Mouse (Mus musculus) lung, postnatal 4 days (tissue): Measurements from ENCODE around the gene Zdhhc7.

ENCODE experiments used
- DNase-seq, 2 experiments: peaks; one replicate each; pipeline ENCODE4 v3.0.0; 2021

The Zdhhc7 gene

DNA sequence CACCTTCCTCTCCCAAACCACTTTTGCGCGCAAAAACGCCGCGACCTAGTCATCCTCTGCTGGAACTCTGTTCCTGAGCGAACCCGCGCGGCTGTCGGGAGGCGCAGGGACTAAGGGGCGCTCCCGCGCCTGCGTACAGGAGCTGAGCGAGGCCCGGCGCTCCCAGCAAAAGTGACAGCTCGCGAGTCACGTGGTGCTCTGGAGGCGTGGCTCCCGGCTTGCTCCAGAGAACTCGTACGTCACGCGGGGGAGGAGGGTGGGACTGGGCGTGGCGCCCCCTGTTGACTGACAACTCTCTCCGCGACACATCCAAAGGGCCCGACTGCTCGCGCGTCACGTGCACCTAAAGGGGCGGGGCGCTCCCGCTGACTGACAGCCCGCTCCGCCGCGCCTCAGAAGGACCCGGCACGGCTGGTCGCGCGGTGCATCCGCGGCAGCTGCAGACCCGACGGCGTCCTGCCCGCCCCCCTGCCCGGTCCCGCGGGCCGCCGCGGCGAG is 12.5 kb upstream of the Zdhhc7 start, which contains the start of gene 6430548M08Rik:
Gene 6430548M08Rik, plus strand, starts transcription at position 395 of the 498 bp plus-strand sequence.
- peak; percentile 100 for DNase-seq

DNA sequence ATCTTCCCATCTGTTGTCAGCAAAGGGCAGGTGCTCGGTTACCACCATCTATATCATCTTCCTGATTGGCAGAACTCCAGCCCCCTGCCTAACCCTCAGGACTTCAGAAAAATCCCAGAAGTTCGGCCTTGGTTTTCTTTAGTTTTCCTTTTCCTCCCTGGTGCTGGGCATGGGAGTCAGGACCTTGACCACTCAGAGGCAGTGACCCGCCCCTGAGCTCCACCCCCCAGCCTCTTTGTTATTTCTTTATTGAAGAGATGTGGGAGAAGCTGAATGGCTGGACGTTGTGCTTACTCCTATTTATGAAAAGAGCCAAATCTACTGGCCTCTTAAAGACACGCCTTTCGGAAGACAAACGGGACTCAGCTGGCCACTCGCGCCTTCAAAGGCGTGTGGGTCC is 12.0 kb upstream of the Zdhhc7 start:
- peak; percentile 74 to 78 for DNase-seq

DNA sequence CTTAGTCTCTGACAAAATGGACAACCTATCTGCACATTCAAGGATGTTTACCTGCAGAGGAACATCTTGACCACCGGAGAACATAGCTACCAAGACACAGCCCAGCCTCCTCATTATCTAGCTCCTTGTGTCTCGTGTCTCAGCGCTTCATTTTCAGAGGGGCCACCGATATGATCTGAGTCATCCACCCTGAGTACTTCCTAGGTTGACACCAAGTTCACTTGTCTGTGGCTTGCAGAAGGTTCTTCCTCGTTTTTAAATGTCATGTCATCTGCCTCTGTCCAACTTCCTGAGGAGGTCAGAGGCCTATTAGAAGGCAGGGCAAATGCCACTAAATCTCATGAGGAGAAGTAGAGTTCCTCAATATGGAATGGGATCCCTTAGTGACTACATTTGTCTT is 11.3 kb upstream of the Zdhhc7 start:
- no peak for DNase-seq

DNA sequence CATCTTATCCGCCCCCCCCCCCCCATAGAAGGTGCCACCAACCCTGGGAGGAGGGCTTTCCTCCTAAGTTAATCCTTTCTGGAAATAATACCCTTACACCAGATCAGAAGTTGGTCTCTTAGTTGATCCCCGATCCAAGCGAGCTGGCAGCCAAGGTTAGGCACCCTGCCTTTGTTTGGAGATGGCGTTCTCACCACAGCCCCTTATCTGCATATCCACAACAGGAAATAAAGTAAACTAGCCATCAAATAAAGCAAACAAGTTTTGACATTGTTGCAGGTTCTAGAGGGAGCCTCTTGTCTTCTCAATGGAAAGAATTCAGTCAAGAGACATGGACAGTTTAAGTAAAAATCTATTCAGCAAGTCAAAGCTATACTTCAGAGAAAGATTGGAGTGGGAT is 10.1 kb upstream of the Zdhhc7 start:
- DNase-seq = peak in 1 of 2 experiments; percentile 49

DNA sequence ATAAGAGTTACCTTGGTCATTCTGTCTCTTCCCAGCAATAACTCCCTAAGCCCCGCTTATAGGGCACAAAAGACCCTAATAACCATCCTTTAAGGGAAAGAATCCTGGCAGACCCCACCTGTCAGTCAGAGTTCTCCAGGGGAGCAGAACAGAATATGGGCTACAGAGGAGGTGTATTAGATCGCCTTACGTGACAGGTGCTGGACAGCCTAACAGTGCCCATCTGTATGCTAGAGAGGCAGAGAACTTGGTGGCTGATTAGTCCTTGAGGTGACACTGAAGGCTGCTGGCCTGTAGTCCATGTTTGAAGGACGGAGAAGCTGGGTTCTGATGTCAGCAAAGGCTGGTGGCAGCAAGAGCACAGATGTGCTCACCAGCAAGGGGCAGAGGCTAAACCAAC is 9.7 kb upstream of the Zdhhc7 start:
- DNase-seq = no peak

DNA sequence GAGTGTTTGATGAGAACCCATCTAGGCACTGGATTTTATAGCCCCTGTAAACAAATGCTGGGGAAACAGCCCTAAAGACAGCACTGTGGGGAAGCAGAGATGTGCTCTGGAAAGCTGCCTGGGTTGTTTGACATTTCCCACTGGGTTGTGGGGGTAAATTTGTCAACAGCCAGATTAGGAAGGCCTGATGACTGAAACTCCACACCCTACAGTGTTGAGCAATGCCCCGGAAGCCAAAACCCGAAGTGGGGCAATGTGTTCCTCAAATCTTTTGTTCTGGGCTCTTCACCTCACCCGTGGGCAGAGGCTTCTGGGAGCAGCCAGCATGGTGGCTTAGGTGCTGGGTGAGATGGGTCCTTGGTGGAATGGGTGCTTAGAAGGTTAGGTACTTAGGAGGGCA is 7.9 kb upstream of the Zdhhc7 start:
- peak; percentile 66 to 68 for DNase-seq

DNA sequence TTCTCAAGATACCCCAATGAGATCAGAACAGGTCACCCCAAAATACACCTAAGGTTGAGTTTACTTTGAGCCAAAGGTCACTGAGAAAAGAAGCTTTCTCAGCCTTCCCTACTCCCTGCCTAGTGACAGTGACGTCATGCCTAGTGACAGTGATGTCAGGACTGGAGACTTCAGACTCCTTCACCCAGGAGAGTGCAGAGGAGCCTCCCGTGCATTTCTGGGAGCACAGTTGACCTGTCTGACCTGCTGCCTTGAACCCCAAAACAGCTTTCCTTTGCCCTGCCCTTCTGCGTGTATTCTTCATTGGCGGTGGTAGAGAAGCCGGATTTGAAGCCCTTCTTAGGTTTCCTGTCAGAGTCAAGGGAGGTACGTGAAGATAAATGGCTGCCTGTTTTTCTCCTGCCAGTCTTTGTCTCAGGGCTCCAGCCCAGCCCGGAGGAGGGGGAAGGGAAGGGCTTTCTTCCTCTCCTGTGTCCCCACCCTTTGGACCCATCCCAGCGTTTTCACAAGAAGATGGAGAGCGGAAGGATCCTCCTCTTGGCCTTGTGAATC is 3.5 kb upstream of the Zdhhc7 start:
- DNase-seq = peak; percentile 79 to 88

DNA sequence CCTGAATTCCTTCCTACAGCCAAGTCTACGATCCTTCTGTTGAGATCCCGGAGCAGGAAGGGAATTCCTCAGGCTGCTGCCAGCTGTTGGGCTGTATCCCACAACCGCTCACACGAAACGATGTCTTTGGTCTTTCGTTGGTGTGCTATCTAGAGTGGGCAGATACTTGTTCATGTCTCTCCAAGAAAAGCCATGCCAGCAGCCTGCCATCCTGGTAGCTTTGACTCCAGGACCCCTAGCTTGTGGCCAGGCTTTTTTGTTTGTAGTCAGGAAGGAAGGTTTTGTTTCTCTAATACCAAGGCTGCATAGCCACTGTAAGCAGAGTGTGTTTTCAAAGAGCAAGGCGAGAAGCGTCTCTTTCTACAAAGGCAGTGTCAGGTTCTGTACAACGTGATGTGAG is 2.6 kb upstream of the Zdhhc7 start:
- DNase-seq = peak in 1 of 2 experiments; percentile 50

DNA sequence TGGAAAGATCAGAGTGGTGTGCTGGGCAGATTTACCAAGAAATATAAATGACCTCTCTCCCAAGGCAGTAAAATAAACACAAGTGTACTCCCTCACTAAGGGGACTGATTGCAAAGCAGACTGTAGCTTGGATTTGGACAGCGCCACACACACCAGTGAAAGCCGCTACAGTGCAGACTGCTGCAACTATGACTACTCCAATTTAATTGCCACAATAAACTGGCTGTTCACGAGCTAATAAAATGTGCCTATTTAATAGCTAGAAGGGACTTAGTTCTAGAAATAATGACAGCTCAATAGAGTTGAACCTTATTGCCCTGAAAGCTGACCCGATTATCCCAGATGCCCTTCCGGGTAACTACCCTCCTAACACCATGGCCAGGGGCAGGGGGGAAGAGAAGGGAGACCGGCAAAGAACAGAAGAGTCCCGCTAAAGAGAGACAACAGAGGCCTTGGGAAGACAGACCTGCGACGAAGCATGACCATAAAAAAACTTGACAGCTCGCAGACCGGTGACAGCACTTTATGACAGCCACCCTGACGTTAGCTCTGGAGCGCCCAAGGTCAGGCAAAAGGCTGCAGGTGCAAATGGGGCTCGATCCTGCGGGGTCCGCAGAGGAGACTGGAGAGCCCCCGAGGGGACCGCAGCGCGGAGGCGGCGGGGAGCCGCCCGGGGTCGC is 754 bp downstream of the Zdhhc7 start:
- no peak for DNase-seq

DNA sequence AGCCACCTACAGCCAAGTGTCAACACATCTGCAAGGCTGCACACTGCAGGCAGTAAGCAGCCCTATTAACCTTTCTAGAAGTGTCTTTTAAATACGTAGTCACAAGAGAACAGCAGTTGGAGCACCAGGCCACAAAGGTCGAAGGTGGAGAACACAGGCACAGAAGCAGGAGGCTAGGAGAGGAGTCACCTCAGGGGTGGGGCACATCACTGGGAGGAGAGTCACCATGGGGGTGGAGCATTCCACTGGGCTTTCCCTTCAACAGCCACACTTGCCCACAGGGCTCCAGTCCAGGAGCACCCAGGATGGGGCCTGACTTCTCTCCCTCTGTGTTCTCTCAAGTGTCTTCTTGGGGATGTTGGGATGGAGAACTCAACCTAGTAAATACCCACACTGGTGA is 4.8 kb downstream of the Zdhhc7 start:
- DNase-seq = no peak

DNA sequence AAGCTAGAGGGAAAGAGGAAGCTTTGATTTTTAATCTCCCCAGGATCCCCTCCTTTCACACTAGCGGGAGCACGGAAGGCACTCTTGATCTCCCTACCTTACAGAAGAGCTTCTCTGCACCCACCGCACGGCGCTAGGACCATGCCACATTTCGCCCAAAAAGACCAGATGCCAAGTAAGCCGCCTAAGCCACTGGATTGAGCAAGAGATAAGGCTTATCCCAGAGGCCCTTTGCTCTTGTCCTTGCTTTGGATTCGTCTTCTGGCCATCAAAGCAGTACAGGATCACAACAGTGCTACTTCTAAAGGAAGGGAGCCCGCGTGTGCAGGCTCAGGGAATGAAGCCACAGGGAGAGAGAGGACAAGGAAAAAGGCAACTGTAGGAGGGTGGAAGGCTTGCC is 6.5 kb downstream of the Zdhhc7 start:
- no peak for DNase-seq

DNA sequence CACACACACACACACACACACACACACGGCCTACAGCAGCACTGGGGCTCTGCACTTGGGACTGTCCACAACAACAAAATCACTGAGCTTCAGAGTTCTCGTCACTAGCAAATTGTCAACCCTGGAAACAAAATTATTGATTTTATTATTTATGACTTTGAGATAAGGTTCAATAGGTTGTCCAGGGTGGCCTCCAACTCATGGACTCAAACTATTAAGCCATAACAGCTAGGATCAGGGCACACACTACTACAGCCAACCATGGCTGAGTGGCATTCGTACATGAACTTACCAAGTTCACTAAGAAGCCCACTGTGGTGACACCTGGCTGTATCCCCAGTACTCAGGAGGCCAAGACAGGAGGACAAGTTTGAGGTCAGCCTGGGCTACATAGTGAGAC is 8.2 kb downstream of the Zdhhc7 start:
- no peak for DNase-seq

DNA sequence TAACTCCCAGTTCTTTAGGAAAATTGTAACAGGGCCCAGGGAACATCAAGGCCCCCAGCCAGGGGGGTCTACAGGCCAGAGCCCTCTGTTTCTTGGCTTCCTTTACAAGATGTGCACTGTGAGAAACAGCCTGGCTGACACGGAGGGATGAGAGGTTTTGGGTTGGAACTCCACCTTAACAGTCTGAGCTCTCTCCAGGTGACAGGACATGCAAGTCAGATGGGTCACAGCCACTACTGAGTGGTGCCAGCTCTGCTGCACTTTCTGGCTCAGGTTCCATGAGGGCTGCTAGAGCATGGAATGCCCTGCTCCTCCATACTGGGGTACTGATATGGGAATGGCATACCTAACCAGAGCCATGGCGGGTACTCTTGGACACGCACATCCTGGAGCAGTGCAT is 10.2 kb downstream of the Zdhhc7 start:
- DNase-seq = no peak

DNA sequence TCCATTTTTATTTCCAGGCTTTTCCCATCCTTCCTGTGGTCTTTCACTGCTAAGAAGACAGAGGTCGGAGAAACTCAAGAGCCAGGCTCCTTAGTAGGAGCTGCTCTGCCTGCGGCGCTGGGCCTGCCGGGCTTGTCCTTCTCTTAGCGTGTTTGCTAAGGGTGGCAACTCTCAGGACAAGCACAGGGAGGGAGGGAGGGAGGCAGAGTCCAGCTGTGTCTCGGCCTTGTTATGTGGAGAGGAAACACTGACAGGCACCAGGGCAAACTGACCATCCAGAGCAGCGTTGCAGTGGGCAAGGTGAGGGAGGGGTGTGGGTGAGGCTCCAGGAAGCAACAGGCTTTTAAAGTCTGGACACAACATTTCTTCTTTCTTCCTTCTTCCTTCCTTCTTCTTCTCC is 11.8 kb downstream of the Zdhhc7 start:
- no peak for DNase-seq

DNA sequence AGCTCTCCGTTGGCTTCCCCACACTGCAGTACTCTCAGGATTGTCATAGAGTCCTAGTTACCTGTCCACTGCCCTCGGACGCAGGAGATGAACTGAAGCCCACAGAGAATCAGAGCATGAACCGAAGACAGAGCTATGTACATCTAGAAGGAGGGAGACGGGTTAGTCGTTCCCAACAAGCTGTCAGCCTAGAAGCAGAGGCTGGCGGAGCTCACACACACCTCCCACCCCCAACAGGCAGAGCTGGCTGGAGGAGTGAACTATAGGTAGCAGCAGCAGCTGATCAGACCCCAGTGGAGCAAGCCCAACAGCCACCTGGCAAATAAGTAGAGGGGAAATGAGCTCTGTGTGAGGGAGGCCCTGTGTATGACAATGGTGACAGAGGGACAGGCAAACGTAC is 16.5 kb downstream of the Zdhhc7 start:
- DNase-seq = no peak

DNA sequence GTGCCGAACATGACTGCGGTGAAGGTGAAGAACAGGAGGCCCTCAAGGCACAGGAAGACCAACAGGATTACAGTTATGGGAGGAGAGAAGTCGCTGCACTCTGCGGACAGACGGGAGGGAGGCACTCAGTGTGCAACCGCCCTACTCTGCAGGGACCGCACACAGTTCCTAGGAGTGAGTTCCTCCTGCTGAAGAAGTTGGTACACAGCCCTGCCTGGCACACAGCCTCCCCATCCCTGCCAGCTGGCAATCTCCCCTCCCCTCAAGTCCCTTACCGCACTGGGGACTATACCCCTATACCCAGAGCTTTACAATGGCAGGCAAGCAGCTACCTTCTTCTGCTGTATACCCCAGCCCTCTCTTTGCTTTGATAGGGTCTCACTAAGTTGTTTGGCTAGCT is 18.0 kb downstream of the Zdhhc7 start:
- DNase-seq = no peak

DNA sequence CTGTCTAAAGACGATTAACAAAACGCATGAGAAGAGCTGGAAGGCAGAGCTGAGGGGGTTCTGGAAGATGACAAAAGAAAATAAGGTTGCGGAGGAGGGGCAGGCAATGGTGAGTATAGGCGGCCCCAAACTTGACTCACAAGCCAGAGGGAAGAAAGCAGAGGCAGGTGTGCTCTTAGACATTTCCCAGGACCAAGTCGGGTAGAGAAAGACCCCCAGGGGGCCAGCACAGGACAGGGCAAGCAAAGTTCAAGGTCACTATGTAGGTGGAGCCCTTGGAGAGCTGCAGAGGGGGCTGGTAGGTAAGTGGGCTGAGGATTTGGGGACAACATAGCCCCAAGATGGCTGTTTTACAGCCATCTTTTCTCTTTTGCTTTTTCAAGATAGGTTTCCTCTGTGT is 21.9 kb downstream of the Zdhhc7 start:
- no peak for DNase-seq

DNA sequence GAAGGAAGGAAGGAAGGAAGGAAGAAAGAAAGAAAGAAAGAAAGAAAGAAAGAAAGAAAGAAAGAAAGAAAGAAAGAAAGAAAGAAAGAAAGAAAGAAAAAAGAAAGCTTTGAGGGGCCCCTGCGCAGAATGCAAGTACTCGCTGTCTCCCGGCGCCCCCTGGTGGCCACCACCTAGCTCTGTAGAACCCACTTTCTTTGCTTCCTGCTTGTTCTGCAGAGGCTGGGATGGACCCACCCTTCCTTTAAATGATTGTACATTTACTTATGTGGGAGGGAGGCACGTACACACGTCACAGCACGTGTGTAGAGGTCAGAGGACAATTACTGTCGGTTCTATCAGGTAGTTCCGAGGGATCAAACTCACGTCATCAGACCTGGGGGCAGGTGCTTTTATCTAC is 23.2 kb downstream of the Zdhhc7 start:
- DNase-seq = peak; percentile 80 to 82

DNA sequence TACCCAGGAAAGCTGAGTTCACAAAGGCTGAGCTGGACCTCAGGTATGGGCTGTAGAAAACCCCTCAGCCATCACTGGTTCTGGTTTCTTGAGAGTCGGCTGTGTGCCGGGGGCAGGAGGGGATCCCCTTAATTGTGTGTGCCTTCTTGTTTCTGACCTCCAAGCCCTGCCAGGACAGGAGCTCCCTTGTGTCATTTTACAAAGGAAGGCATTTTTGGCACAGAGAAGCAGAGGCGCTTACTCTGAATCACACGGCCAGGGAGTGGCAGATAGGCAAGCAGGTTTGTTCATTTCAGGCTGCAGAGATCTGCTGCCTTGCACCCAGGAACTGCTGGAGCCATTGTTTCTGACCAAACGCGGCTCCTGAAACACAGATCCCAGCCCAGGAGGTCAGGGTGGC is 25.9 kb downstream of the Zdhhc7 start:
- DNase-seq = no peak

DNA sequence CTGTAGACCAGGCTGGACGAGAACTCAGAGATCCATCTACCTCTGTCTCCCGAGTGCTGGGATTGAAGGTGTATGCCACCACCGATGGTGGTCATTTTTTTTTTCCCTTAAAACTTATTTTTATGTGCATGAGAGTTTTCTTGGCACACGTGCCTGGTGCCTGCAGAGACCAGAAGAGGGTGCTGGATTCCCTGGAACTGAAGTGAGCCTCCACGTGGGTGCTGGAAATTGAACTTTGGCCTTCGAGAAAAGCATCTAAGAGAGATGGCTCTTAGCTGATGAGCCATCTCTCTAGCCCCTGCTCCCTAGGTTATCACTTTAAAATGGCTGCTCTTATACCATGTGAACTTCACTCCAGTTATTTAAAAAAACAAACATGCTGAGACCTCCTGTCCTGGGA is 26.8 kb downstream of the Zdhhc7 start:
- DNase-seq = no peak

DNA sequence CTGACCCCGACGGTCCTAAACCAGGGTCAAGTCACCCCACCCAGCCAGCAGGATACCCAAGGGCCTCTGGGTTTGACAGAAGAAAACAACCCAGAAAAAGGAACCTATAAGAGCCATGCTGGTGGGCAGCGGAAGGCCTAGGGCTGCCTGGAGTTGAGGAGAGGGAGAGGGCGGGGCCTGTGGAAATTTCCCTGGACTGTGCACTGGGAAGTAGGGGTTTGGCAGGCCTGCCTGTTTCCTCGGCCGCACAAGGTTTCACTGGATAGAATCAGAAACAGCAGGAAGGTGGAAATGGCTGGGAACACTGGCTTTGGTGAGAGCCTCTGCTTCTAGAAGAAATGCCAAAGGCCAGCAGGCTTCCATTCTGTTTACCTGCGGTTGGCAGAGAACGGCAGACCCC is 28.5 kb downstream of the Zdhhc7 start:
- no peak for DNase-seq

DNA sequence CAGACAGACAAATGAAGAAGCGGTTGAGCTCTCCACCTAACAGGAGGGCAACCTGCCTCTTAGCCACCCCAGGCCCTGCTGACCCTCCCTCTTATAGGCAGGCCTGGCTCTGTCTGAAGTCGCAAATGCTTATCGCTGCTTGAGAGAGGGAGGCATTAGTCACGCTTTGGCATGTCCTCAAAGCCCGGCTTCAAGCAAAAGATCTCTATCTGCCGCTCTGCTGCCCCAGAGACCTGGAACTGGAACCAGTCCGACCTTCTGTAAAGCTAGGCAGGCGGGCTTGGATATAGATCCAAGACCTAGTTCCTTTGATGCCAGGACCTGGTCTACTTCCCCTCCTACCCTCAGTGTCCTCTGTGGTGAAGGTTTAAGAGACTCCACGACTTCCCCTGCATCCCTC is 29.0 kb downstream of the Zdhhc7 start:
- no peak for DNase-seq

DNA sequence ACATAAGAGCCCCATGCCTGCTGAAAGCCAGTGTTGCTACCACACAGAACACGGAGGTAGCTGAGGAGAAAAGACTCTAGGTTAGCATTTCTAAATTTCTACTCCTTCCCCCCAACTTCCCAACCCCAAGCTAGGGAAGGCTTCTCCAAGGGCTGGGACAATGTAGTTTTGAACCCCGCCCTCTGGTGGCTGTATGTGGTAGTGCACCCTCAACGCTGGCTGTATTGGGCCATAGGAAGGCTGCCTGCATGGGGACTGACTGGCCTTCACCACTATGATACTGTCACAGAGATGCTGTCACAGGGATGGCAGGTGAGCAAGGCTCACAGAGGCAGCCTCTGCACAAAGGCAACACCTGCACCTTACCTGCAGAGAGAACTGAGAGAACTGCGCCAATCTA is 29.6 kb downstream of the Zdhhc7 start:
- DNase-seq = peak; percentile 78 to 87

DNA sequence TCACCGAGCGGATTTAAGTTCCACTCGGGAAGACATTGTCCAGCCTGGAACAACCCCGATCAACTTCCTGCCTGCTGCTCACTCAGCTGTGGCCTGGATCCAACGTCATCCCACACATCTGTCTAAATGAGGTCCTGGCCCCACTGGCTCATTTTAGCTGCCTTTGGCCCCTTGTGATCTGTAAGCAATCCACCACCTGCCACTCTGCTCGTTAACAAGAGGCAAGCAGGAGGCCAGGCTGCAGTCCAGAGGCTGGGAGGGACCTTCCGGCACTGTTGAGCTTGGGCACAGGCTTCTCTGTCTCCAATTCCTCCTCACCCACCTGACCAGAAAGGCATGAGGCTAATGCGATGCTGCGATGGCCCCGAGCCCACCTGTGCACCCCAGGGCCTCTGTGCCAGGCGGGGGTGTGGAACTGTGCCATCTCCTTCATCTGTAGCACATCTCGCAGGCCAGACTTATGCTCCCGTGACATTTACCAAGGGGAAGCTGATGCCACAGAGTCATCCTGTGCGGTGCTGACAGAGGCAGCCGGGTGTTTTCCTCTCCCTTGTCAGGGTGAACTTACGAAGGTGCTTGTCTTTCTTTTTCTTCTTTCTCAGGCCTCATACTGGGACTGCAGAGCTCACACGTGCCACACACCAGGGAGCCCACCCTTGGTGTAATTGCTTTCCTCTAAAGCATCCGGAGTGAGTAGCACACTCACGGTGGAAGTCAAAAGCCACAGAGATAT is 33.2 kb downstream of the Zdhhc7 start:
- peak; percentile 56 to 82 for DNase-seq
